Mouse (Mus musculus) neural tube, embryonic 12.5 days (tissue): ENCODE data around the gene Dnajc16. TPM values are rescaled to one million over a fixed set of nuclear protein-coding genes. Genes with fewer than 3 reads are reported as not detected.
A peak's percentile ranks its signal among the peaks of the same experiment; 100 is the strongest.

Source experiments
- ATAC-seq: fragments of 200-750 bp; cut with Nextera tagmentation; 2 replicates; pipeline ENCODE4 v1.8.0; 2017; ENCODE audit warnings: low read depth, mild to moderate bottlenecking, moderate TSS enrichment, moderate library complexity; ENCODE audit not compliant: low FRiP score
- H3K27ac ChIP-seq: fragments of 300-500 bp; sonication (generic); 2 replicates; pipeline ENCODE4 v1.5.1; 2016
- H3K27me3 ChIP-seq: fragments of 300-500 bp; sonication (generic); replicated peaks from 2 replicates; pipeline ENCODE4 v1.6.1; 2016; ENCODE audit warnings: mild to moderate bottlenecking
- H3K36me3 ChIP-seq: fragments of 300-500 bp; sonication (generic); 2 replicates; pipeline ENCODE4 v1.6.1; 2016; ENCODE audit warnings: mild to moderate bottlenecking
- H3K4me1 ChIP-seq: fragments of 300-500 bp; sonication (generic); 2 replicates; pipeline ENCODE4 v1.6.1; 2016
- H3K4me2 ChIP-seq: fragments of 300-500 bp; sonication (generic); replicated peaks from 2 replicates; pipeline ENCODE4 v1.6.1; 2016; ENCODE audit warnings: mild to moderate bottlenecking
- H3K4me3 ChIP-seq: fragments of 300-500 bp; sonication (generic); 2 replicates; pipeline ENCODE4 v1.5.1; 2016
- H3K9ac ChIP-seq: fragments of 300-500 bp; sonication (generic); 2 replicates; pipeline ENCODE4 v1.6.1; 2016; ENCODE audit warnings: mild to moderate bottlenecking
- H3K9me3 ChIP-seq: fragments of 300-500 bp; sonication (generic); 2 replicates; pipeline ENCODE4 v1.6.1; 2016; ENCODE audit warnings: mild to moderate bottlenecking
- WGBS: fragments of 180-500 bp; shearing (Covaris S2); methylation state at CpG from one replicate; pipeline ENCODE4 v1.1.7; 2016; 5-methylcytosine and 5-hydroxymethylcytosine counted together
- polyA plus RNA-seq: library from polyadenylated mRNA; unstranded; fragments of >200 nt; fragmentation: Nextera tagmentation; extraction: Ambion mirVana; gene quantifications from 2 replicates; pipeline ENCODE4 v1.2.1, GENCODE M21; 2016

The Dnajc16 gene
- polyA plus RNA-seq = 5.5 and 7.3 TPM in 2 replicates

DNA sequence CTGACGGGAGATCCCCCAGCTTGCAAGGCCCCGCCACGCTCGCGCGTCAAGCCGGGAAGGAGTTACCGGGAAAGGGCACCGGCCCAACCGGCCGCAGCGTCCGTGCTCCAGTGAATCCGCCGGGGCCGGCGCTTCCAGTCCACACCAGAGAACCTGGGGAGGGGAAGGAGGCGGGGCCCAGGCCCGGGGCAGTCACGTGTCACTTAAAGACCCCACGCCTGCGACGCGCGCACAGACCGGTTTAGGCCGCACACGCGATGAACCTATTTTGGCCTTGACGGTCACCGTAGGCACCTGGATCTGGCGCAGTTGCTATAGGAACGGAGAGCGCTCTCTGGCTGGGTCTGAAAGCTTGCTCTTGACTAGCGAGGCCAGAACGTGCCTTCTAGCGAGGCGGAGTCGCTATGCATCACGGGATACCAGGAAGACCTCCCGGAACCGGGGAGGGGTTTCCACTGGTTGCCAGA, at the start of gene Dnajc16:
TSS of gene Dnajc16 (minus strand) at position 408 of the 467 bp plus-strand sequence.
- peak; percentile 89 for ATAC-seq
- H3K27me3 ChIP-seq = no peaks in the 10 kb centered on the region
- 0 out of 2 replicates have a peak within 1 kb of the TSS, but pooled peaks have one; percentile 39 for H3K27ac ChIP-seq
- H3K9me3 ChIP-seq = no peaks in the 10 kb centered on the region
- H3K4me3 ChIP-seq = peak within 1 kb of the TSS; percentile 96
- H3K9ac ChIP-seq = peak within 1 kb of the TSS; percentile 88
- peak within 1 kb of the TSS; percentile 86 for H3K4me2 ChIP-seq
- WGBS = under 1% methylated on average over 42 of the region's 42 CpGs
- H3K36me3 ChIP-seq = no peaks in the 10 kb centered on the region
- peaks cover 16% of the 10 kb centered on the region for H3K4me1 ChIP-seq

DNA sequence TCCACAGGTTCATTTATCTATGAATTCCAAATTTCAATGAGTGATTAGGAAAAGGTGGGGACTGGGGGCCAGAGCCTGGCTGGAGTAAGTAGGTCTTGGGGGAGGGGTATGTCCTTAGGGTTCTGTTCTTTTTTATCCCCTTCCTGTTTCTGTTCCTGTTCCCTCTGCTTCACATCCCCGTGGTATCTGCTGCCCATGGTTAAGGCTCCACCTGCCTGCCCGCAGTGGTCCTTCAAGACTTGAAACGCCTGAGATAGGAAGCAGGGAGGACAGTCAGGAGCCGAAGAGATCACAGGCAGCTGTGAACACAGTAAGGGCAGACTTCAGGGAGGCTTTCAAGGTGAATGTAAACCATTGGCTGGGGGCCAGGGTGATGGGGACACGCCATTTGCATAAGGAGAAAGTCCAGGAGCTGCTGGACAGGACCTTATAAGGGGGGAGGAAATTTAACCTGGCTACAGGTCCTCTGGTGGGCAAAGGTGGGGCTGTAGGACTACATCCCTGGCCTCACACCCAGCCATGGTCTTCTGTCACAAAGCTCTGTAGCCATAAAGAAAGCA, 43.9 kb upstream of the Dnajc16 start:
- Histone ChIP-seq H3K4me1 (no peaks in the 10 kb centered on the region), H3K9me3 (no peaks in the 10 kb centered on the region), H3K4me2 (no peak overlapping the region), H3K36me3 (no peaks in the 10 kb centered on the region), H3K27me3 (no peaks in the 10 kb centered on the region), H3K27ac (no peak overlapping the region), H3K9ac (no peak overlapping the region), H3K4me3 (no peak overlapping the region)
- WGBS = 75% methylated on average over 5 of the region's 5 CpGs
- ATAC-seq = no peak

DNA sequence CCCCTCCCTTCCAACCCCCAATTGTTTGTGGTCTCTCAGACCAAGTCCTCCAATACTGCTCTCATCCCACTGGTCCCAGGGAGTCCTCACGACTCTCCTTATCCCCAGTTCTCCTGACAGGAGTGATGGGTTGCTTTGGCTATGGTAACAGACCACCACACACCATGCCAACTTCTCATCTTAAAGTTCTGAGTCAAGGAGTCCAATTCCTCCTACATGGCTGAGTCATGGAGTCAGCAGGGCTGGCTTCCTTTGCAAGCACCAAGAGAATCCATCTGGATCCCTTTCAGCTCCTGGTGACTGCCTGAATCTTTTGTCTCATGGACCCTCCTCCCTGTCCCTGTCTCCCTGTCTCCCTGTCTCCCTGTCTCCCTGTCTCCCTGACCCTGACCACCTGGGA, 43.2 kb upstream of the Dnajc16 start:
- Histone ChIP-seq H3K4me2 (no peak overlapping the region), H3K36me3 (no peaks in the 10 kb centered on the region), H3K27ac (no peak overlapping the region), H3K9me3 (no peaks in the 10 kb centered on the region), H3K27me3 (no peaks in the 10 kb centered on the region), H3K9ac (no peak overlapping the region), H3K4me3 (no peak overlapping the region), H3K4me1 (no peaks in the 10 kb centered on the region)
- ATAC-seq = no peak
- 62% methylated on average over 1 of the region's 1 CpGs for WGBS

DNA sequence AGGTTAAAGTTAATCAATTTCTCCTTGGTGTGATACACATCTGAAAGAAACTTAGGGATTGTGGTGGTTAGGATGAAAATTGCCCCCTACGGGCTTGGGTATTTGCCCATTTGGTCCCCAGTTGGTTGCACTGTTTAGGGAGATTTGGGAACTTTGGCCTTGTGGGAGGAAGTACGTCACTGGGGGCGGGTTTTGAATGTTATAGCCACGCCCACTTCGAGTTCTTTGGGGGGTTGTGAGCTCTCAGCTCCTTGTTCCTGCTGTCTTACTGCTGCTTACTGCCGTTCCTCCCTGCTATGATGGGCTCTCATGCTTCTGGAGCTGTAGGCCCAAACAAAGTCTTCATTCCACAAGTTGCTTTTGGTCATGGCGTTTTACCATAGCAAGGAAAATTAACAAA, 40.6 kb upstream of the Dnajc16 start:
- 85% methylated on average over 7 of the region's 7 CpGs for WGBS
- H3K36me3 ChIP-seq = no peaks in the 10 kb centered on the region

DNA sequence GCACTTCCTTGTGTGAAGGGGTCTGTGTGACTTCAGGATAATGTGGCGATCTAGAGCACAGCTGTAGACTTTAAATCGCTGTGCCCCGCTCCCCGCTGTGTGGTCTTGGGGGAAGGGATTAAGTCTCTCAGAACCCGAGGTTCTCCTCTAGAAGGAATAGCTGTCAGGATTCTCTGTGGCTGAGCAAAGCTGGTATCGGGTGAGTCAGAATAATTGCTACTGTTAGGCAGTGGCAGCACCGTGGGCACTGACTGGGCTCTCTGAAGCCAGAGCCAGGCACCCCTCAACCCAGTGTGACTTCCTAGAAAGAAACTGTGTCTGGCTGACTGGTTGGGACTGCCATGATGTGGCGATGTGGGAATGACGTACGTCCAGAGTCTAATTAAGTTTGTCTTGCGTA, 39.6 kb upstream of the Dnajc16 start:
- Histone ChIP-seq H3K27ac (no peak overlapping the region), H3K9me3 (no peaks in the 10 kb centered on the region), H3K27me3 (no peaks in the 10 kb centered on the region), H3K36me3 (no peaks in the 10 kb centered on the region), H3K9ac (no peak overlapping the region), H3K4me3 (no peak overlapping the region), H3K4me1 (no peaks in the 10 kb centered on the region), H3K4me2 (no peak overlapping the region)
- ATAC-seq = no peak
- 64% methylated on average over 11 of the region's 11 CpGs for WGBS

More for the DNA sequence above, 40.6 kb upstream of the Dnajc16 start:
- Histone ChIP-seq H3K4me1 (no peaks in the 10 kb centered on the region), H3K4me2 (no peak overlapping the region), H3K4me3 (no peak overlapping the region), H3K27ac (no peak overlapping the region), H3K9me3 (no peaks in the 10 kb centered on the region), H3K27me3 (no peaks in the 10 kb centered on the region), H3K9ac (no peak overlapping the region)
- ATAC-seq = no peak

DNA sequence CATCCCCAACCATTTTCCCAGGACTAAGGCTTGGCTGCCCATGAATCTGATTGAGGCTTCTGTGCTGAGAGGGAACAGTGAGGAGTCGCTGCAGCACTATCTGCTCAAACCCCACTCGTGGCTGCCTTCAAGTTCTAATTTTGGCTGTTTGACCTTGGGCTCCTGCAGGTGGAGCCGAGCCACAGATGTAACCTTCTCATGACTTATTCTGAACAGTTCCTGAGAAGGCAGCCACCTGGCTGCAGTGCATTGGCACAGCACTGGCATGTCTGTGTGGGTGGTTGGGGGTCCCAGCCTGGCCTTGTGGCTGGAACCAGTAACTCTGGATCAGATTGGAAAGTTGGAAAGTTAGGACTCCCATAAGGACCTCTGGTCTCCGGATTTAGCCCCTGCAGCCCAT, 37.4 kb upstream of the Dnajc16 start:
- H3K36me3 ChIP-seq = no peaks in the 10 kb centered on the region
- no peak overlapping the region for H3K4me3 ChIP-seq
- H3K9ac ChIP-seq = no peak overlapping the region
- H3K9me3 ChIP-seq = no peaks in the 10 kb centered on the region
- H3K27me3 ChIP-seq = no peaks in the 10 kb centered on the region
- no peaks in the 10 kb centered on the region for H3K4me1 ChIP-seq
- ATAC-seq = no peak
- WGBS = 79% methylated on average over 4 of the region's 4 CpGs
- H3K4me2 ChIP-seq = no peak overlapping the region
- no peak overlapping the region for H3K27ac ChIP-seq

DNA sequence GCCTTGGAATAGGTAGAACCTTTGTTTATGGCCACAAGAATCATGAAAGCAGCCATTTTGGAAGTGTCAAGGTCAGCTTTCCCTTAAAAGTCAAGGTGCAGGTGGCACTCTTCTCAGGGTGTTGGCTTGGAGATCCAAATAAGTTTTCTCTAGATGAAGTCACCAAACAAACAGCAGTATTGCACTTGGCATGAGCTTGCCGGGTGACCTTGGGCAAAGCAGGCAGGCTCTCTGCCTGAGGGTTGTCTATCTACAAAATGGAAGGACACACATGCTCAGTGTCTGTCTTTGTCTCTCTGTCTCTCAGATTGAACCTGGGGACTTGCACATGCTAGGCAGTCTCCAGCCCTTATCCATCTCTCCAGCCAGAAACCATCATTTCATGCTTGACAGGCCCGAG, 36.7 kb upstream of the Dnajc16 start:
- WGBS = 89% methylated on average over 2 of the region's 2 CpGs
- no peak overlapping the region for H3K4me2 ChIP-seq

DNA sequence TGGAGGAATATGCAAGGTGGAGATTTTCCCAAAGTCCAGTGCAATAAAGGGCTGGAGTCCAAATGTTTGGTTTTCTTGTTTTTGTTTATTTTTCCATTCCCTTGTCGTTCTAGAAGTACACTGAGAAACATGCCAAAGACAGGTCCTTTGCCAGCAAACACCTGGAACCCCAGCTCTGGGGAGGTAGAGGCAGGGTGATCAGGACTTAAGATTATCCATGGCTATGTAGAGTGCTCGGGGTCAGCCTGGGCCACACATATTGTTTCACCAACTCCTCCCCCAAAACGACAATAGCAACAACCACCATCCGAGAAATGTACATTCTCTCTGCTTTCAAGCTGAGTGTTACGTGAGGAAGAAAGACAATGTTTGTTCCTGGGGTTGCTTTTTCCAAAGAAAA, 35.3 kb upstream of the Dnajc16 start, which contains the start of gene Cela2a:
TSS of gene Cela2a (minus strand) at position 101 of the 400 bp plus-strand sequence.
- Histone ChIP-seq H3K9ac (no peak within 1 kb of the TSS), H3K27me3 (no peaks in the 10 kb centered on the region), H3K9me3 (no peaks in the 10 kb centered on the region), H3K36me3 (no peaks in the 10 kb centered on the region), H3K27ac (no peak within 1 kb of the TSS), H3K4me1 (no peaks in the 10 kb centered on the region), H3K4me2 (no peak within 1 kb of the TSS), H3K4me3 (no peak within 1 kb of the TSS)
- ATAC-seq = no peak
- WGBS = 60% methylated on average over 5 of the region's 5 CpGs

More for the DNA sequence above, 36.7 kb upstream of the Dnajc16 start:
- H3K4me3 ChIP-seq = no peak overlapping the region
- ATAC-seq = no peak
- no peak overlapping the region for H3K27ac ChIP-seq
- H3K9ac ChIP-seq = no peak overlapping the region
- H3K4me1 ChIP-seq = no peaks in the 10 kb centered on the region
- H3K36me3 ChIP-seq = no peaks in the 10 kb centered on the region
- H3K9me3 ChIP-seq = no peaks in the 10 kb centered on the region
- H3K27me3 ChIP-seq = no peaks in the 10 kb centered on the region

DNA sequence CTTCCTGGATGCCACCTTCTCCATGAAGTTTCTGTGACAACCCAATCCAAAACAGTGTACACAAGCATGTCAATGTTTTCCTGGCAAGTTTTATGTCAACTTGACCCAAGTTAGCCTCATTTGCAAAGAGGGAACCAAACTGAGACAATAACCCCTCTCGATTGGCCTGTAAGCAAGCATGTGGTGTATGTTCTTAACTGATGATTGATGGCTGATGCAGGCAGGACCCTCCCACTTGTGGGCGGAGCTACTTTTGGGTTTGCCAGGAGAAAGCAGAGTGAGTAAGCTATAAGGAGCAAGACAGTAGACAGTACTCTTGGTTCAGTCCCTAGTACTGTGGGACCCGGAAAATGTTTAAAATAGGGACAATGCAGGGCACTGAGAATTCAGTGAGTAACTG, 32.2 kb upstream of the Dnajc16 start:
- Histone ChIP-seq H3K27ac (no peak overlapping the region), H3K9ac (no peak overlapping the region), H3K4me2 (no peak overlapping the region), H3K27me3 (no peaks in the 10 kb centered on the region), H3K9me3 (no peaks in the 10 kb centered on the region), H3K4me3 (no peak overlapping the region), H3K4me1 (no peaks in the 10 kb centered on the region), H3K36me3 (no peaks in the 10 kb centered on the region)
- 64% methylated on average over 3 of the region's 3 CpGs for WGBS
- no peak for ATAC-seq

DNA sequence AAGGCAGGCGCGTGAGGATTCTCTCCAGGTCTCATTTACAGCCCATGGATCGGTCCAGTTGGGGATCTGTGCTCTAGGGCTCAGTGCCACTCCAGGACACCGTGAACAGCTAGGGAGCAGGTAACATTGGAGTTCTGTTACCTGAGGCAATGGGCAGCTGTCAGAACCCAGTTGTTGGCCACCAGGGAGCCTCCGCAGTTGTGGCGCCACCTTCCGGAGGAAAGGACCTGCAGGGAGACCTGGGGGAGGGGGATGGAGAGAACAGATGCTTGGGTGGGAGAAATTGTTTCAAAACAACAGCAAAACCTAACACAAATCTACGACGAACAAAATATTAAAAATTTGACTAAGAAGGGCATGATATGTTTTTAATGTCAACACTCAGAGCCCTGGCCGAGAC, 31.4 kb upstream of the Dnajc16 start:
- WGBS = 79% methylated on average over 10 of the region's 10 CpGs
- Histone ChIP-seq H3K9ac (no peak overlapping the region), H3K27ac (no peak overlapping the region), H3K4me3 (no peak overlapping the region), H3K4me2 (no peak overlapping the region), H3K4me1 (0 out of 2 replicates have a peak, but pooled peaks cover 4% of the 10 kb centered on the region), H3K27me3 (no peaks in the 10 kb centered on the region), H3K36me3 (no peaks in the 10 kb centered on the region), H3K9me3 (no peaks in the 10 kb centered on the region)
- ATAC-seq = no peak

DNA sequence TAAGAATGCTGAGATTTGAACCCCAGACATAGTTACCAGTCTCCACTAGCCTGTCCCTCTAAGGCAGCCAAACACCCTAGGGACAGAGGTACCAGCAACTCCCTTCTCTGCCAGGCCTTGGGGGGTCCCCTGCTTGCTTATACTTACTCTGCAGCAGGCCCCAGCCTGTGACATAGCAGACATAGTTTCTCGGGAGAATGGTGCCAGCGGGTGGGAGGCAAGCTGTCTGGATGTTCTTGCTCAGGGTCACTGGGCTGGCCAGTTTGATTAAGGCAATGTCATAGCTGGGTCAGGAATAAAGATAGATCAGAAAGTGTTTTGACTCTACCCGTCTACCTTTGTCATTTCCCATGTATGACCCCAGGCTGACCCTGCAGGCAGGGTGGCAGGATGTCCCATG, 30.4 kb upstream of the Dnajc16 start:
- Histone ChIP-seq H3K9me3 (no peaks in the 10 kb centered on the region), H3K4me2 (no peak overlapping the region), H3K27ac (no peak overlapping the region), H3K27me3 (no peaks in the 10 kb centered on the region), H3K9ac (no peak overlapping the region), H3K36me3 (no peaks in the 10 kb centered on the region), H3K4me1 (0 out of 2 replicates have a peak, but pooled peaks cover 4% of the 10 kb centered on the region), H3K4me3 (no peak overlapping the region)
- 78% methylated on average over 3 of the region's 3 CpGs for WGBS
- no peak for ATAC-seq

DNA sequence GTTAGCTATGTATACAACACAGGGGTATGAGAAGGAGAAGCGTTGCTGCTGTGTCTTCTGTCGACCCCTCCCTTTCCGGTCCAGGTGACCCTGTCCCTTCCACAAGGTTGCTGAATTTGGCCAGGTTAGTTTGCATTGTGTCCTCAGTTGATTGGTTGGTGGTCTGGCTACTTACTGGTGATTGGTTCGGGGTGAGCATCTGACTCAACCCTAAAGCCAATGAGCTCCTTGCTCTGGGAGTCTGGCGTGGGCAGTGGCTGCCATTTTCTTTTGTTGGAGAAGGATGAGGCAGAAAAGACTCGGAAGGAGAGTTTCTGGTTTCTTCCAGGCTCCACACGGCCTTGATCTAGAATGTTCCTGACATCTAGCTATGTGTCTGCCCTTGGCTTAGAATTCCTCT, 28.6 kb upstream of the Dnajc16 start:
- no peak for ATAC-seq
- Histone ChIP-seq H3K4me1 (0 out of 2 replicates have a peak, but pooled peaks cover 4% of the 10 kb centered on the region), H3K36me3 (peaks cover 13% of the 10 kb centered on the region; the same call in 1 of the 2 replicates), H3K9me3 (no peaks in the 10 kb centered on the region), H3K9ac (no peak overlapping the region), H3K4me3 (no peak overlapping the region), H3K4me2 (no peak overlapping the region), H3K27me3 (no peaks in the 10 kb centered on the region), H3K27ac (no peak overlapping the region)
- 91% methylated on average over 7 of the region's 7 CpGs for WGBS

DNA sequence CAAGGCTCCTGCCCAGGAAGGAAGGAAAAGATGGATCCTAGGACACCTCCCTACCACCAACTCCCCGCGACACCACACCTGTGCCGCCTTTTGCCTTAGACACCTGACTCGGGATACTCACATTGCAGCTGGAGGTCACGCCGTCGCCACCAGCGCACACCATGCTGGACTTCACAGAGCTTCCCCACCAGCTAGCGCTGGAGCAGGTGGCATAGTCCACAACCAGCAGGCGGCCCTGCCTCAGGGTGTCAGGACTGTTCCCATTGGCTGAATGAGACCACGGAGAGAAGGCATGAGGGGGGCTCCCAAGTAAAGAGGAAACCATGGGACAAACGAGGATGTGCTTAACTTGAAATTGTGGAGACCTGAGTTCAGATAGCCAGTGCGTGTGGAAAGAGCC, 28.1 kb upstream of the Dnajc16 start:
- 89% methylated on average over 13 of the region's 13 CpGs for WGBS
- no peak for ATAC-seq
- H3K36me3 ChIP-seq = peaks cover 18% of the 10 kb centered on the region
- H3K4me1 ChIP-seq = 0 out of 2 replicates have a peak, but pooled peaks cover 4% of the 10 kb centered on the region
- H3K27me3 ChIP-seq = no peaks in the 10 kb centered on the region
- H3K4me3 ChIP-seq = no peak overlapping the region
- H3K9me3 ChIP-seq = no peaks in the 10 kb centered on the region
- H3K27ac ChIP-seq = no peak overlapping the region
- no peak overlapping the region for H3K9ac ChIP-seq
- H3K4me2 ChIP-seq = no peak overlapping the region
